Mouse (Mus musculus) intestine, postnatal 0 days (tissue): ENCODE measurements around the gene Bcat1. TPM values are rescaled to one million over a fixed set of nuclear protein-coding genes. Genes with fewer than 3 reads are reported as not detected.

Experiments used
- ATAC-seq: fragments of 200-750 bp; cut with Nextera tagmentation; 2 replicates; pipeline ENCODE4 v1.8.0; 2017; ENCODE audit warnings: mild to moderate bottlenecking, moderate TSS enrichment, moderate library complexity
- H3K27ac ChIP-seq: fragments of 300-500 bp; sonication (generic); 2 replicates; pipeline ENCODE4 v1.5.1; 2014; ENCODE audit warnings: mild to moderate bottlenecking, low read depth, low read length, moderate library complexity
- H3K27me3 ChIP-seq: fragments of 300-500 bp; sonication (generic); replicated peaks from 2 replicates; pipeline ENCODE4 v1.6.1; 2014; ENCODE audit warnings: low read length, mixed read lengths; ENCODE audit not compliant: control insufficient read depth, insufficient read depth
- H3K36me3 ChIP-seq: fragments of 300-500 bp; sonication (generic); 2 replicates; pipeline ENCODE4 v1.6.1; 2014; ENCODE audit warnings: mild to moderate bottlenecking, moderate library complexity; ENCODE audit not compliant: control insufficient read depth, insufficient read depth
- H3K4me1 ChIP-seq: fragments of 300-500 bp; sonication (generic); replicated peaks from 2 replicates; pipeline ENCODE4 v1.6.1; 2014; ENCODE audit warnings: antibody characterized with exemption, low read length, mixed read lengths; ENCODE audit not compliant: control insufficient read depth, insufficient read depth
- H3K4me2 ChIP-seq: fragments of 300-500 bp; sonication (generic); replicated peaks from 2 replicates; pipeline ENCODE4 v1.6.1; 2014; ENCODE audit warnings: low read depth, mild to moderate bottlenecking, moderate library complexity
- H3K4me3 ChIP-seq: fragments of 300-500 bp; sonication (generic); 2 replicates; pipeline ENCODE4 v1.5.1; 2014; ENCODE audit warnings: low read depth, low read length
- H3K9ac ChIP-seq: fragments of 300-500 bp; sonication (generic); 2 replicates; pipeline ENCODE4 v1.6.1; 2014; ENCODE audit warnings: mild to moderate bottlenecking, low read depth, low read length
- H3K9me3 ChIP-seq: fragments of 300-500 bp; sonication (generic); 2 replicates; pipeline ENCODE4 v1.6.1; 2016; ENCODE audit warnings: mixed run types; ENCODE audit not compliant: control insufficient read depth
- CTCF ChIP-seq: sonication (generic); IDR thresholded peaks from 2 replicates; pipeline ENCODE4 v1.5.1; 2016; ENCODE audit warnings: low read depth, mild to moderate bottlenecking, control low read depth, antibody characterized with exemption, moderate library complexity
- WGBS: fragments of 180-500 bp; shearing (Covaris S2); extraction: QIAGEN DNeasy Blood & Tissue Kit; methylation state at CpG from one replicate; pipeline ENCODE4 v1.1.7; 2014; 5-methylcytosine and 5-hydroxymethylcytosine counted together
- polyA plus RNA-seq: library from polyadenylated mRNA; unstranded; fragments of >200 nt; fragmentation: Nextera tagmentation; extraction: Ambion mirVana; gene quantifications from 2 replicates; pipeline ENCODE4 v1.2.1, GENCODE M21; 2015

The Bcat1 gene
- polyA plus RNA-seq: 0.71 and 1.0 TPM in 2 replicates

- Histone ChIP-seq H3K27ac (no peak within 1 kb of the TSS), H3K4me3 (peak within 1 kb of the TSS; percentile 33), H3K36me3 (no peaks in the 10 kb centered on the region), H3K9ac (no peak within 1 kb of the TSS), H3K4me2 (peak within 1 kb of the TSS; percentile 63), H3K27me3 (peaks cover 21% of the 10 kb centered on the region), H3K4me1 (0 out of 2 replicates have a peak, but pooled peaks cover 3% of the 10 kb centered on the region), H3K9me3 (no peaks in the 10 kb centered on the region)
- no peak for ATAC-seq
- no peak for TF ChIP-seq CTCF
- under 1% methylated on average over 39 of the region's 39 CpGs for WGBS
Observed at GRCm38 (mm10) chr6:145075548-145076224, at the start of gene Bcat1. Gene Bcat1, minus strand, starts transcription at chr6:145076184.

DNA sequence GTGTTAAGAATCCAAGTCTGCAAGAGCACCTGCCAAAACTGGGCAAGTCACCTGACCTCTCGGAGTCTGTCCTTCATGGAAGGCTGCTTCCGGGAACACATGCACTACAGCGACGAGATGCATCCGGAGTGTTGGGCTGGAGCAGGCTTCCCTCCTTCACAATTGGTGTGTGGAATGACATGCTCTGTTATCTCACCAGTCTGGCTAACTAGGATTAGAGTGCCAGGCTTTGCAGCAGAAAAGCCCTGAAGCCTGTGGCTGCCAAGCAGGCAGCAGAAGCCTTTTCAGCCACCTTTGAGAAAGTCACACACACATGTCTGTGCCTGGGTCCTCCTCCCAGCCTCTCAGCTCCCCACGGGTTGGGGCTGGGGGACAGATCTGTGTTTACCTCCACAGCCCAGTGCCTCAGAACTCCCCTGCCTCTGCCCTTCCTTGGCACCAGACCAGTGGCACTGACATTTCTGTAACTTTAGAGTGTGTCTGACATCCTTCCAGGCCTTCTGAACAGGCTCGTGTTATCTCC, 49.7 kb upstream of the Bcat1 start:
- H3K4me1 ChIP-seq: no peaks in the 10 kb centered on the region
- H3K27me3 ChIP-seq: no peaks in the 10 kb centered on the region
- H3K27ac ChIP-seq: no peak overlapping the region
- ATAC-seq: no peak
- H3K9ac ChIP-seq: no peak overlapping the region
- H3K4me2 ChIP-seq: no peak overlapping the region
- no peak for TF ChIP-seq CTCF
- H3K4me3 ChIP-seq: no peak overlapping the region
- H3K9me3 ChIP-seq: no peaks in the 10 kb centered on the region
- 49% methylated on average over 7 of the region's 7 CpGs for WGBS
- no peaks in the 10 kb centered on the region for H3K36me3 ChIP-seq

DNA sequence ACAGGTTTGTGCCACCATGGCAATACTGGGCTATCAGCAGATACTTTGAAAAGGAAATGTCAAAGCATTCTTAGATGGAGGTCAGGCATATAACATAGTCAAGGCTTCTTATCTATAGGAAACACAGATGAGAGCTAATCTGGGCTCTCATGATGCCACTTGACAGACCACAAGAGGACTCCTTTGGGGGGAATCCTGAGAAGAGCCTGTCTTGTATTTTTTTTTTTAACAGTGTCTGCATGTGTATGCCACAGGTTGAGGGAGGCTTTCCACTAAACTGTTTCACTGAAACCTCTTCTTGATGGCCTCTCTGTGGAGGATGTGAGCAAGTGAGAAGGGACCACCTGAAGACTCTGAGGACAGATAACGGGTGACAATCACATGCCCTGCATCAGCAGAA, 48.6 kb upstream of the Bcat1 start:
- H3K27ac ChIP-seq: no peak overlapping the region
- no peaks in the 10 kb centered on the region for H3K27me3 ChIP-seq
- ATAC-seq: no peak
- no peak overlapping the region for H3K9ac ChIP-seq
- TF ChIP-seq CTCF: no peak
- 70% methylated on average over 1 of the region's 1 CpGs for WGBS
- no peak overlapping the region for H3K4me3 ChIP-seq
- no peaks in the 10 kb centered on the region for H3K4me1 ChIP-seq
- H3K9me3 ChIP-seq: no peaks in the 10 kb centered on the region
- H3K4me2 ChIP-seq: no peak overlapping the region
- no peaks in the 10 kb centered on the region for H3K36me3 ChIP-seq

GRCm38 (mm10) chr6:145123136-145124060, 47.4 kb upstream of the Bcat1 start:
- no peaks in the 10 kb centered on the region for H3K4me1 ChIP-seq
- 85% methylated on average over 11 of the region's 11 CpGs for WGBS

GRCm38 (mm10) chr6:145122423-145123059, 46.6 kb upstream of the Bcat1 start:
- H3K4me2 ChIP-seq: no peak overlapping the region
- H3K27ac ChIP-seq: no peak overlapping the region
- no peaks in the 10 kb centered on the region for H3K4me1 ChIP-seq
- no peak overlapping the region for H3K9ac ChIP-seq
- no peak overlapping the region for H3K4me3 ChIP-seq
- H3K9me3 ChIP-seq: no peaks in the 10 kb centered on the region
- no peak for ATAC-seq
- H3K27me3 ChIP-seq: no peaks in the 10 kb centered on the region
- 69% methylated on average over 8 of the region's 8 CpGs for WGBS
- H3K36me3 ChIP-seq: no peaks in the 10 kb centered on the region
- no peak for TF ChIP-seq CTCF

More at GRCm38 (mm10) chr6:145123136-145124060, 47.4 kb upstream of the Bcat1 start:
- no peak for TF ChIP-seq CTCF
- no peak overlapping the region for H3K4me2 ChIP-seq
- H3K9me3 ChIP-seq: no peaks in the 10 kb centered on the region
- H3K36me3 ChIP-seq: no peaks in the 10 kb centered on the region
- H3K27ac ChIP-seq: no peak overlapping the region
- no peaks in the 10 kb centered on the region for H3K27me3 ChIP-seq
- no peak overlapping the region for H3K4me3 ChIP-seq
- H3K9ac ChIP-seq: no peak overlapping the region
- ATAC-seq: no peak
